Mouse (Mus musculus) granulocyte monocyte progenitor cell, adult 5-6 weeks (primary cell): ENCODE results near the gene Sumo2. TPM values are rescaled to one million over a fixed set of nuclear protein-coding genes. Genes with fewer than 3 reads are reported as not detected.
"Not testable (repeated sequence)": the region's sequence is repeated elsewhere in the genome, so short reads cannot be mapped to it uniquely, and the experiment has no call there.

Source experiments
- ATAC-seq: replicated peaks from 2 replicates; pipeline ENCODE4 v1.8.0; 2016; ENCODE audit warnings: mild to moderate bottlenecking, moderate TSS enrichment, inconsistent platforms; ENCODE audit not compliant: poor library complexity, severe bottlenecking
- total RNA-seq, 2 experiments: library from RNA; stranded (forward) in 1 of 2; stranded (reverse) in 1 of 2; fragments of 200-712, 200-1000 nt in 1 of 2; fragments of >200 nt in 1 of 2; fragmentation: Nextera tagmentation in 1 of 2; gene quantifications; 2 replicates each; pipeline ENCODE4 v1.2.3; 2014 to 2017

Gene Sumo2
- total RNA-seq (2014; fragmentation: Nextera tagmentation) = 482 and 644 TPM in 2 replicates
- 590 and 678 TPM in 2 replicates for total RNA-seq (2017)

DNA sequence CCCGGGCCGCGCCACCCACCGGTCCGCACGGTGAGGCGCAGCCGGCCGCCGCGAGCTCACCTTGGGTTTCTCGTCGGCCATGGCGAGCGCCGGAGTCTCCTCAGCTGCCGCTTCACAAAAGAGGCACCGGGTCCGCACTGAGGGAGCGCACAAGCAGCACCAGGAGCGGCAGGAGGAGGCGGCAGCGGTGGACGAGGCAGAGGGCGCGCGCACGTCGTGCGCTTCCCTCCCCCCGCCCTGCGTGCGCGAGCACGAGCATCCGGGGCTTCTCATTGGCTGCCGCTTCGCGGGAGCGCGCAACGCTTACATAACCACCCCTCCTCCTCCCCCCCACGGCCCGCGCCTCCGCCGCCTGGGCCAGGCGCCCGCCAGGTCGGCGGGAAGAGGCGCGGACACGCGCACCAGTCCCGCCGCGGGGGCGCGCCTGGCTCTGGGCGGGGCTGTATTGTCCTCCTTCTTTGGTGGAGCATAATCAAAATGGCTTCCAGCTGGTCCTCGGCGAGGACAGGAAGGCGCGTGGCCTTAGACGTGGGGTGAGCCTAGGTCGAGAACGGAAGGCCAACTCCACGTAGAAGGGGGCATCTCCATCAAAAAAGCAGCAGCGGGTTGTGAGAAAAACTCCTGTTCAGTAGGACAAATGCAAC is at the start of gene Sumo2:
Gene Sumo2, minus strand, starts transcription at position 239 of the 644 bp plus-strand sequence.
- peak; percentile 98 for ATAC-seq

DNA sequence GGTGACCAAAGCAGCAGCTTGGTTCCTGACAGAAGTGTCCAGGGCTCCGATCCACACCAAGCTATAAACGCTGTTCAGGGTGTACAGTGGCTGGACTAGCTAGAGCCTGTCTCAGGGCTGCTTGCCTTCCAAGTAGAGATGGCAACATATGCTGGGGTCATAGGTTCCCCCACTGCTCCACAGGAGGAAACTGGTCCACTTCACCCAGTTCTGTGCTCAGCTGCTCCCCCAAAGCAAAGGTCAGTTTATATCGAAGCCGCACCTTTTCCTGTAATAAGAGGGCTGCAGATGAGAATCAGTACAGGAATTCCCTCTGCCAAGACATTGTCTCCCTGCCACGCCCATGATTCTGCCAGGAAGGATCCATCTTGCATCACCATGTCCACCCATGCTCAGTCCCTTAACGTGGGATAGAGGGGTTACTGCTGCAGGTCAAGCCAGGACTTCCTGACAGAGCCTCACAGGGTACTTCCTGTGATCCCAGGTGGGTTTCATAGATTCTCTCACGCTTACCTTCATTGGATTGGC is 49.6 kb upstream of the Sumo2 start:
- ATAC-seq = no peak

DNA sequence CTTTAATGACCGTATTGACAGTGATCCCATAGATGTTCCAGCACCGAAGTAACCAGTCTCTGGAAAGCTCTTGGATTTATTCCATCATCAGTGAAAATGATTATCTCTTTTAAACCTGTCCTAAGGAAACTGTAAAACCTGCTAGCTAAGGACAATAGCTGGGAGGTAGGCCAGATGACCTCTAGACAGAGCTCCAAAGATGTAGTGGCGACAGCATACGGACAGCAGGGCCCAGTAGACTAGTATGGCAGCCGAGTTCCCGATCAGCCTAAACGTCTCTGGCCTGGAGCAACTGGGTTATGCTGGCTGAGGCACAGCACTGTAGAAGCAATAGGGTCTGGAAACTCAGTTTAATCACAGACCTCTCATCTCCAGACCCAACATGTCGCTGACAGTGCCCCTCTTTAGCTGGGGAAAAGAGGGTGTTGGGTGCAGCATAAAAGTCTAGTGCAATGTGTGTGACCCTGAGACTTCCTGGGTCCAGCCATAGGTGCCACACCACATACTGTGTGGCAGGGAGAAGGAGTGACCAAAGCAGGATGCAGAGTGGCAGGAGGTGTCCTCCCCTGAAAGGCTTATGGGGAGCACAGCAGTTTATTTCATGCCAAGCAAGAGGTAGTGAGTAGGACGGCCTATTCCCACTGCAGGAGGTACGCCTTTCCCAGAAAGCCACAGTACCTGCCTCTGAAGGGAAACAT is 48.4 kb upstream of the Sumo2 start:
- no peak for ATAC-seq

DNA sequence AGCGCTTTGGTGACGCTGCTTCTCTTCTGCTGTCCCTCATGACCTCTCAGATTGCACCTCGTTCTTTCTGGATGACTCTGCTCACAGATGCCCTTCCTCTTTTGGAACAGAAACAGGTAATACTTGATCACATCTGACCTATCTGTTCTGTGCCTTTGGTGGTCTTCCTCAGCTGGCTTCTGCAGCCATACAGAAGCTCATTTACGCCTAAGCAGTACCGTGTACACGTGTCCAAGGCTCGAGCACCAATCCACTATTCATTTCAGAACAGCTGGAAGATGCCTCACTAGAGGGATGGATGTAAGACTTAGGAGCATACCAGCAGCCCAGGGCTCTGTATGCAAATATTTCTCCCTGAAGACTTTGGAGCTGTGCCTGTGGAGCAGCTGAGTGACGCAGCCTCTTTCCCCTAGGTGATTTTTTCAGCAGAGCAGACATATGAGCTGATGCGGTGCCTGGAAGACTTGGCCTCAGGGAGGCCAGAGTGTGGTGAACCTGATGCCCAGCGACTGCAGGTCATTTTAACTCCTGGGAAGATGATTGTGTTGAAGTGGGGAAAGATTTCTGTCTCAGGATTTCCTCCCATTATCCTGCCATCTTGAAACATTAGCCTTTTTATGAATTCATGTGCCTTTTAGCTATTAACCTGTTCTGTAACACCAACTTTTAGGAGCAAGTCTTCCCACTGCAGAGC is 47.0 kb upstream of the Sumo2 start:
- no peak for ATAC-seq

DNA sequence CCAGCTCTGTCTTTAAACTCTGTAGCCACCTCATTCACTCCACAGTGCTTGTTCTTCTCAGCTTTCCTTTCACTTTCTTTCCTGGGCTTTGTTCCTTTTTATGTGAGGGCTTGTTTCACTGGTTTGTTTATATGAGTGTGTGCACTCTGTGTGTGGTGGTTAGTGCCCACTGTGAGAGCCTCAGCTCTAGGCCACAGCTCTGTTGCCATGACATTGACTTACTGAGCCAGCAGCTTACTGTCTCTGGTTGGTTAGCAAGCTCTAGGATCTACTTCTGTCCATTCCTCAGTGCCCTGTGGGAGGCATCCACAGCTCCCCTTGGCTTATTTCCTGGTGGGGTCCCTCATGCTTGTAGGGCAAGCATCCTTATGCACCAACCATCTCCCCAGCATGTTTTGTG is 43.0 kb upstream of the Sumo2 start:
- peak; percentile 52 for ATAC-seq

DNA sequence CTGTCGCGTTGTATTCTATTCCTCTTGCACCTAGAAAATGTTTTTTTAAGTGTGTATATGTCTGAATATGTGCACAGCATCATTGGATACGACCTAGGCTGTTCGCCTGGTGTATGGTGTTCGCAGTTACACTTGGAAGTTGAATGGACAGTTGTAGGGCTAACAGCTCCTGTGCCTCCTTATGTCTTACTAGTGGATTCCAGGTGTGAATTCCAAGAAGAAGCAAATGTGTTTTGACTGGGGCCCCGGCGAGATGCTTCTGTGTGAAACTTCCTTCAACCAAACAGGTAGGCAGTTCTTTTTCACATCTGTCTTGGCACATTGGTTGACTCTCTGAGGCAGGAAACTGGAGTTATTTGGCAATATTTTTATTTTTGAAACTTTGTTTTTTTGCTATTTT is 28.9 kb upstream of the Sumo2 start:
- no peak for ATAC-seq

DNA sequence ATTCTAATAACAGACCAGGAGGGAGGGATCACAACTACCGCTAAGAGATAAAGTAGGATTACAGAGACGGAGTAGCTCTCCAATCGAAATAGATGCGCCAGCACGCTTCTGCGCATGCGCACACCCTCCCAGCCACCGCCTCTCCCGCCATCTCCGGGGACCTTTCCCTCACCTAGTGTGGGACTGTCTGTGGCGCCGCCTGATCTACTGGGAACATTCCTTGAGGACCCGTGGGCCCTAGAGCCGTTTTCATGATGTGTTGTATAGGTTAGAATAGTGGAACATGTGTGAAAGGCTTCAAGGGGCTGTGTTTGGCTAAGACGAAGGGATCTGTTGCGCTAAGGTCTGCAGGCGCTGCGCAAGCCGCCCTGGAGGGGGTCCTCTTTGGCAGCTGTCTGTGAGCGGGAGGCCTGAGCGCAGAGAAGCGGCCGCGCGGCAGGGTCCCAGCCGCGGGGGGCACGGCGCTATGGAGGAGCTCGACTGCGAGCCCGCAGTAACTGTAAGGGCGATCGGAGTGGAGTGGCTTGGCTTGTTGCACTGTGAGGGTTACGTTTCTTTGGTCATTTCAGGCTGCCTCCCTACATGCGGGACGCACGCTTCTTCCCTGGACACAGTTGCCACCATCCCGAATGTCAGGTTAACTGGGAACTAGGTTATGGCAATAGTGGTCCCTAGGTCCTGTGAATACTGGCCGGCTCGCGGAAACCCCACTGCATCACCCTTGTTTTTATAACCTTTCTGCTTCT is 28.2 kb upstream of the Sumo2 start, which contains the start of gene Nup85:
Gene Nup85, plus strand, starts transcription at position 371 of the 746 bp plus-strand sequence.
- peak; percentile 96 for ATAC-seq

DNA sequence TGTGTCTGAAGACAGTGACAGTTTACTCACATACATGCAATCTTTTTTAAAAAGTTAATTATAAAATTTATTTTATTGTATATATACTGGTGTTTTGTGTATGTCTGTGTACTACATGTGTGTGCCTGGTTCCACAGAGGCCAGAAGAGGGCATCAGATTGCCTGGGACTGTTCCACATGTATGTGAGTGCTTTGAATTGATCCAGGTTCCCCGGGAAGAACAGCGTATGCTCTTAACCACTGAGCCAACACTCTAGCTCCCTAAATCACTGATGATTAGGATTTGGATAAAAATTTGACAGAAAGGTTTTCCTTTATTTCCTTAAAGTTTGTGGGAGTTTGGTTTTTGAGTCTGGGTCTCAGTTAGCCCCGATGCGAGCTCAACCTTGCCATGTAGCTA is 27.3 kb upstream of the Sumo2 start:
- ATAC-seq = no peak

DNA sequence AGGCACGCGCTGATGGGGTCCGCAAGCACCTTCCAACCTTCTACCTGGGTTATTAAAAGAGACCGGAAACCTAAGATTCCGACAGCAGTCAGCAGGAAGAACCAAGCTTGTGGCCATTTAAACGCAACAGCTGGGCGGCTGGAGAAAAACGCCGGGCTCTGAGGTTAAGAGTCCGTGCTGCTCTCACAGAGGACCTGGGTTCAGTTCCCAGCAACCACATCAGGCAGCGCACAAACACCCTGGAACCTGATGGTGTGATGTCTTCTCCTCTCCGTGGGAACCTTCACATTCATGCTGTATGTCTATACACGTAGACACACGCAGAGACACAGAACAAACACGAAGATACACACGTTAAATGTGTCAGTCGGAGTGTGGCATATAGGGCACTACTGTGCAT is 19.6 kb upstream of the Sumo2 start:
- no peak for ATAC-seq

DNA sequence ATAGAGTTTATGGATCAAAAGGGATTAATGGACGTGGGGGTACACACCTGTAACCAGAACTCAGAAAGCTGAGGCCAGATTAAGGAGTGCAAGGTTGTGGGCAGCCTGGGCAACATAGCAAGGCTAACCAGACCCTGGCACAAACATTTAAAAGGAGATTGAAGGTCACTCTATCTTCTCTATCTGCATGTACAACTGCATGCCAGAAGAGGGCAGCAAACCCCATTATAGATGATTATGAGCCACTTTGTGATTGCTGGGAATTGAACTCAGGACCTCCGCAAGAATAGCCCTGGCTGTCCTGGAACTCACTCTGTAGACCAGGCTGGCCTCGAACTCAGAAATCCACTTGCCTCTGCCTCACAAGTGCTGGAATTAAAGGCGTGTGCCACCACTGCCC is 16.7 kb upstream of the Sumo2 start:
- peak; percentile 48; the same call in 1 of the 2 replicates for ATAC-seq

DNA sequence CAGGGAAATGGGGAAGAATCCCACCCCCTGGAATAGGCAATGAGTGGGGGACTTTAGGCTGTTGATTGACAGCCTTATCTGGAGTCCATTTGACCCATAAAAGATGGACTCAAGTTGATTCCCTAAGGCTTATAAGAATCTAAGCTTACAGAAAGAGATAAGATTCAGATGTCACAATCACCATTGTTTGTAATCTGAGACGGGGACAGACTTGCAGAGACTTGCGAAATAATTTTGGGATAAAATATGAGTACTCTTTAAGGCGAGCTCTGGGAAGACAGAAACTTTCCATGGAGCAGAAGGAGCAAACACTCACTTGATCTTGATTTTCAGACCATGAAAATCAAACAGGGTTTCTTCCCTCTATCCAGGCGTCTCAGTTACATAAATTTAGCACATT is 7.5 kb upstream of the Sumo2 start:
- no peak for ATAC-seq

DNA sequence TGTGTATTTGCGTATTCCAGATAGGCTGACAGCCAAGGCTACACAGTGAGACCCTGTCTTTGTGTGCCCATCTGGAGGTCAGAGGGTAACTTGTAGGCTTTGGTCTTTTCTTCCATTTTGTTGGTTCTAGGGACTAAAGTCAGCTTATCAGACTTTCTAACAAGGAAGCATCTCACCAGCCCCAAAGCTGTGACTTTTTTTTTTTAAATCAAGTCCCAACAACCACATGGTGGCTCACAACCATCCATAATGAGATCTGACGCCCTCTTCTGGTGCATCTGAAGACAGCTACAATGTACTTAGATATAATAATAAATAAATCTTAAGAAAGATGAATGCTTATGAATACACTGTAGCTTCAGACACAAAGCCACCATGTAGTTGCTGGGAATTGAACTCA is 2.0 kb upstream of the Sumo2 start:
- ATAC-seq = no peak

DNA sequence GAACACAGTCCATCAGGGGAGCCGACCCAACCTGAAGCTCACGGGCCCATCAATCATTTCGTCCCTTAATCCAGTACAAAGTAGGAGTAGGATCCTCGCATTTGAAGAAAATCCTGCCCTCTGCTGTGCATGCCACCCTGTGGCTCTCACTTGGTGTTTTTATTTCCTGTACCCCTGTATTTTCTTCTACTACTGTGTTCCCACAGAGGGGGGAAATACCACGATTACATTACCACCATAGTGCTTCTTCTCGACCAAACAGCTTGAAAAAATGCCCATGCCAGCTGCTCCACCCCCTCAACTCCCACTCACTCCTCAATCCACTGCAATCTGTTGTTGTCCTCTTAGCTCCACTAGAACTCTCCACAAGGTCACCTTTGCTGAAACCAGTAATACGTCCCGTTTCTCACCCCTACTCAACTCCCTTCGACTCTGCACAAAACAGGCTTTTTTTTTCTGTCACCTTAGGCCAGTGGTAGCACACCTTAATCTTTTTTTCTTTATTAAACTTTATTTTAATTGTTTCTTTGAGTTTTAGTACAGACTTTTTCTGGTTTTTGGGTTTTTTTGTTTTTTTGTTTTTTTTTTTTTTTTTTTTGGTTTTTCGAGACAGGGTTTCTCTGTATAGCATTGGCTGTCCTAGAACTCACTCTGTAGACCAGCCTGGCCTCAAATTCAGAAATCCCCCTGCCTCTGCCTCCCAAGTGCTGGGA is 936 bp upstream of the Sumo2 start:
- no peak for ATAC-seq

DNA sequence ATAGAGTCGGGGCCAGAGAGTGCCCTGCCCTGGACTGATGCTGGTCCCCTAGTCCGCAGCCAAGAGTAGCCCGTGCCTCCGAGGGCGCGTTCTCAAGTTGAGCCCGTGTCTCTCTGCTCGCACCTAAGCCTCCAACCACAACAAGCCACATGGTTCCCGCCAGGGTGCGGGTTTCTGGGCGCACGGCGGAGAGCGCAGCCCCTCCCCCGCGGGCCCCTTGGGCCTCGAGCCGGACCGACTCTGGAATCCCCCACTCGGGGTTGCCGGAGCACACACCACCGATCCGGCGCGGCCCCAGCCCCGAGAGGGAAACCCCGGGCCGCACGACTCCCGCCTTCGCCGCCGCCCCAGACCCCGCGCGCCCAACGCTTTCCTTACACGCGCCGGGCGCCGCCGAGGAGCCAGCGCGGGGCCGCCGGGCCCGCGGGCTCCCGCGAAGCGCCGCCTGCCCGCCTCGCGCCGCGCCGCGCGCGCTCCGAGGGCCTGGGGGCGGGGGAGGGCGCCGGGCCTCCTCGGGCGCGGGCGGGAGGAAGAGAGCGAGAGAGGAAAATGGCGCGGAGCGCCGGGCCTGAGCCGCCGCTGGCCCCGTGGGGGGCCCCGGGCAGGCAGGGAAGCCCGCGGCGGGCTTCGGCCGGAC is 557 bp downstream of the Sumo2 start:
- ATAC-seq = peak; percentile 16

DNA sequence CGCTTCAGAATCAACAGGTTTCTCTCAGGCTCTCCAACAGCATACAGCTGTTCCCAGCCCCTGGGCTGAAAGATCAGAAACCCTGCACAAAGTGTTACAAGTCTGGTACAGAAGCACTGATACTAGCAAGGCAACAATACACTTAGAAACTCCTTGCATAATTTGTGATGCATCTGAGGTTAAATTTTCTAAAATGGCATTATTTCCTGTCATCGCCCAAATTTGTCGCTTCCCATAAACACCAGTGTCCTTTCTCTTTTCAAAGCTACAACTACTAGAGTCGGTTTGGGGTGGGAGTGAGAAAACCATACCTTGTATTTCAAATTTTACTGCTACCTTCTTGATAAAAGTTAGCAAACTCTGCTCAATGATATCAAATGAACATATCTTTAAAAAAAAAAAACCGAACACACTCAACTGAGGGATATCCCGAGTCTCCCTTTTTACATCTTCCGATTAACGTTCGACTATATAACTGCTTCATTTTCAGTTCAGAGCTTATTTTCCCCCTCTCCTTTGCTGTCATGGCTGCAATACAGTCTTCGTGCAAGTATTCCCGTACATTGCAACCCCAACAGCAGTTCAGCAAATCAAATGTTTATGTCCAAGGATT is 1.2 kb downstream of the Sumo2 start:
- ATAC-seq = no peak

DNA sequence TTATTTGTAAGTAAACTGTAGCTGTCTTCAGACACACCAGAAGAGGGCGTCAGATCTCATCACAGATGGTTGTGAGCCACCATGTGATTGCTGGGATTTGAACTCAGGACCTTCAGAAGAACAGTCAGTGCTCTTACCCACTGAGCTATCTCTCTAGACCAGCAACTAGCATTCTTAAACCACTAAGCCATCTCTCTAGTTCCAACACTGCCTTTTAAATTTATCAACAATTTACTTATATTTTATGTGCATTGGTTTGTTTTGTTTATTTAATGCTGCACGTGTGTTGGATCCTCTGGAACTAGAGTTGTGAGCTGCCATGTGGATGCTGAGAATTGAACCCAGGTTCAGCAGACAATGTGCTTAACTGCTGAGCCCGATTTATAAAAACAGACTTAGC is 9.6 kb downstream of the Sumo2 start:
- not testable (repeated sequence) for ATAC-seq

DNA sequence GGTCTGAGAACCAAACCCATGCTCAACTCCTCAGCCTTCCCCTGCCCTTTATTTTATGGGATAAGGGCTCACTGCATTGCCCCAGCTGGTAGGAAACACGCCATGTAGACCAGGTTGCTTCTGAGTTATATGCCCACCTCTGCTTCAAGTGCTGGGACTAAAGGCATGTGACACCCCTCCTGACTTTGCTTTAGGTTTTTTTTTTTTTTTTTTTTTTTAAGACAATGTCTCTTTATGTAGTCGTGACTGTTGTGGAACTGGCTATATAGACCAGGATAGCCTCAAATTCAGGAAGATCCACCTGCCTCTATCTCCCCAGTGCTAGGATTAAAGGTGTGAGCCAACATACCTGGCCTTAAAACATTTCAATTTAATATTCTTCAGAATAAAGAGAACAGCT is 13.4 kb downstream of the Sumo2 start:
- ATAC-seq = no peak

DNA sequence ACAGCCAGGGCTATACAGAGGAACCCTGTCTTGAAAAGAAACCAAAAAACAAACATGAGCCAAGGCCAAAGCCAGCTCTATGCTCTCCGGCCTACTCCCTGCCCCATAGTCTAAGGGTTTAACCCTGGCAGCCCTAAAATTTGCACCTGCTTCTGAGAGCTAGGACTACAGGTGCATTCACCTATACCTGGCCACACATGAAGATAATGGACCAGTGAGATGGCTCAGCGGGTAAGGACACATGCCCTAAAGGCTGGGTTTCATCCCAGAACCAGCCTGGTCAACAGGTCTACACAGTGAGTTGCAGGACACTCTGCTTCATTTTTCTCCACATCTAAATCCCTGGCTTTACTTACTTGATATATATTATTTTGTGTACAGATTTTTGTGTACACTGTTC is 13.8 kb downstream of the Sumo2 start:
- no peak for ATAC-seq

DNA sequence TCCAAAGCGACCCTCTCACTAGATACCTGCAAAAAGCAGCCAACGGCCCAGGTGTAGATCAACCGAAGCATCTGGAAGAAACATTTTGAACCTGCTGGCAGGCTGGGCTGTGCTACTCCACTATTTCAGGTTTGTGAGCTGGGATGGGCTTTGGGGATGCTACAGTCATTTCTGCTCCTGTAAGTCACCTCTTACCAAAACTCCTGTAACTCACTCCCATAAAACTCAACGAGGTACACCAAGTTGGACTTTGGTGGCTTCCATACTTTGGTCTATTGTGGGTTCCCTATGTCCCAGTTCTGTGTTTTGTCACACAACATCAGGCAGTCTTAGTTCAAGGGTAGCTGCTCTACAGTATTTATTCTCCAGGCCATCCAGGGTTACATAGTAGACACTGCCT is 15.0 kb downstream of the Sumo2 start:
- ATAC-seq = no peak
